Mouse (Mus musculus) ES-Bruce4 (cell line): Measurements from ENCODE around the gene Vmn1r204.

Source experiments
- CTCF ChIP-seq: IDR thresholded peaks from one replicate; pipeline ENCODE4 v1.8.1; 2011; ENCODE audit warnings: low read depth, low read length
- EP300 ChIP-seq: IDR thresholded peaks from 2 replicates; pipeline ENCODE4 v1.6.1; 2011; ENCODE audit warnings: low read depth, low read length; ENCODE audit not compliant: insufficient read depth
- POLR2A ChIP-seq: IDR thresholded peaks from one replicate; pipeline ENCODE4 v1.8.1; 2011; ENCODE audit warnings: low read length; ENCODE audit not compliant: insufficient read depth

- TF ChIP-seq CTCF (no peak), EP300 (no peak), POLR2A (no peak)
Observed at GRCm38 (mm10) chr13:22592900-22593299, 39.9 kb downstream of the Vmn1r204 start, which contains the start of gene Vmn1r205.
